Mouse (Mus musculus): ENCODE measurements at regions not wholly inside any gene's neighbourhood (a gene's known extent, or its start where the extent isn't known, plus 50 kb on each side); places are given as distances from the start of the nearest gene placed in this dataset.

DNA sequence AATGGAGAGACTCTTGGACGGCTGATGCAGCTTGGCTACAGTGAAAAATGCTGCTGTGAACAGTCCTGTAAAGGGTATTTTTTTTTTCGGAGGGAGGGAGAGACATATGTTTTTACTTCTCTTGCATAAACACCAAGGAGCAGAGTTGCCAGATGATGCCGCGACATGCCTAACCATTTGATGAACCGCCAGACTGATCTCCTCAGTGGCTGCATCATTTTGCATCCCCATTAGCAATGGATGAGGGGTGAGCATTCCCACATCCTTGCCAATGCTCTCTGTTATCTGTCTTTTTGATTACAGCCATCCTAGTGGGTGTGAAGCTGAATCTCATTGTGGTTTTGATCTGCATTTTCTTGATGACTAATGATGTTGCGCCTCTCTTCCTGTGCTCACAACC, 97.8 kb downstream of the Trim29 start:
- no peak for TF ChIP-seq CTCF (conservative IDR thresholded peaks at IDR 0.05; ENCODE audit: insufficient read depth, insufficient read length, low read depth, low read length)
- TF ChIP-seq POLR2A (IDR thresholded peaks at IDR 0.05; ENCODE audit: low read depth, low read length): no peak

Data from kidney, adult 2 months (tissue).